Mouse (Mus musculus): ENCODE measurements around the gene Upb1.

- TF ChIP-seq CTCF (conservative IDR thresholded peaks at IDR 0.05 in 1 of 2, IDR thresholded peaks at IDR 0.05 in 1 of 2; ENCODE audit: low read depth in 2 of 2, low read length in 2 of 2) (no peak), ZC3H11A (IDR thresholded peaks at IDR 0.05; ENCODE audit: low read depth, low read length) (no peak), CHD2 (IDR thresholded peaks at IDR 0.05; ENCODE audit: low read length) (no peak), MEF2A (IDR thresholded peaks at IDR 0.05; ENCODE audit: borderline replicate concordance, low read depth, low read length) (no peak), POLR2A (IDR thresholded peaks at IDR 0.05; ENCODE audit: low read depth, low read length) (no peak), EP300 (IDR thresholded peaks at IDR 0.05; ENCODE audit: low read length) (no peak), HCFC1 (IDR thresholded peaks at IDR 0.05; ENCODE audit: low read depth, low read length) (no peak), RCOR1 (conservative IDR thresholded peaks at IDR 0.05; ENCODE audit: low read depth, low read length) (no peak), SMC3 (IDR thresholded peaks at IDR 0.05; ENCODE audit: low read depth, low read length) (no peak), USF2 (conservative IDR thresholded peaks at IDR 0.05; ENCODE audit: low read depth, low read length) (no peak), USF1 (IDR thresholded peaks at IDR 0.05; ENCODE audit: low read depth, low read length) (no peak)
Observed at GRCm38 (mm10) chr10:75378688-75379087, 22.2 kb upstream of the Upb1 start.

Data from CH12.LX (cell line).